Mouse (Mus musculus) adrenal gland, postnatal 25 days (tissue): Measurements from ENCODE around the gene Ampd2. TPM values are rescaled to one million over a fixed set of nuclear protein-coding genes. Genes with fewer than 3 reads are reported as not detected.
A peak's percentile ranks its signal among the peaks of the same experiment; 100 is the strongest.

Source experiments
- DNase-seq: peaks from one replicate; pipeline ENCODE4 v3.0.0; 2021; ENCODE audit warnings: mixed read lengths
- long read RNA-seq: library from polyadenylated mRNA; stranded (forward); transcript quantifications from one replicate; pipeline ENCODE4 v2.0.0, GENCODE M21; 2021
- total RNA-seq: library from RNA; stranded (reverse); gene quantifications from 2 replicates; pipeline ENCODE4 v1.2.3, GENCODE M21; 2021

Ampd2 gene
- 178 and 283 TPM in 2 replicates for total RNA-seq
- long read RNA-seq, transcript Ampd2-202 (19 exons, 3,586 nt), result major isoform, 11 of 113 reads
- long read RNA-seq, transcript Ampd2-203 (18 exons, 3,650 nt), result minor isoform, 6 of 113 reads
- long read RNA-seq, transcript Ampd2-201 (18 exons, 3,368 nt), result minor isoform, 7 of 113 reads
- long read RNA-seq, partial matches to known transcripts, result 50 of 113 reads
- long read RNA-seq, other reads (novel, unspliced or antisense), result 36 of 113 reads

DNA sequence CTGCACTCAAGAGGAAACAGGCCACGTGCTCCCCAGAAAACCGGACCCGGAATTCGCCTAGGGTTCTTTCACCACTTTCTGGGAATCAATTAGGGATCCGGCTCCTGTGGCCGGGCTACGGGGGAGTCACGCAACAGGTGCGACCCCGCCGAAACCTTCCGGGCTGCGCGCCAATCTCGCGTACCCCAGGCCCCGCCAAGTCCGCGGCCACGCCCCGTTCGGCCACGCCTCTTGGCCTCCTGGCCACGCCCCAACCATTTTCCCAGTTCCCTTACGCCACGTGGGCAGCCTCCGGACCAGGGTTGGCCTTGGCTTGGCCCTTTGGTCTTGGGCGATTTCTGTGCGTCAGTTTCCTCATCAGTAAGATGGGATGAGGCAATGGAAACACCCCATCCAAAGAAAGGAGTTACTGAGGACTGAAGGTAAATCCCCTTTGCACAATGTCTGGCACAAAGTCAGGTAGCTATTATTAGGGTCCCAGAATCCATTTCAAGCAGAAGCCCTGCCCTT, at the start of gene Ampd2:
Gene Ampd2 (minus strand): TSS at position 182 of the 510 bp plus-strand sequence.
- DNase-seq, result peak; percentile 95

DNA sequence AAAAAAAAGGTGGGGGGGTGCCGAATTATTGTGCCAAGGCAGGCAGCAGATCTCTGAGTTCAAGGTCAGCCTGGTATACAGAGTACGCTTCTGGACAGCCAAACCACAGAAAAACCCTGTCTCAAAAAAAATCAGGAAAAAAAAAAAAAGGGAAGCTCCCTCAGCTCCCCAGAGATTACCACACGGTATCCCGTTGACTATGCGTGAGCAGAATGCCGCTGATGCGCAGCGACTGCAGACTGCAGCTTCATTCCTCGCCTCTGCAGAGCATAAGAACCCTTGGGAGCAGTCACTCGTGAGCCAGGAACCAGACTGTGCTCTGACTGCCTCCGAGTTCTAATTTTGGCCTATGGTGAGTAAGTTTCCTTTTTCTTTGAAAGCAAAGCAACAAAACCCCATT, 48.2 kb upstream of the Ampd2 start:
- DNase-seq, result peak; percentile 31

GRCm38 (mm10) chr3:108132484-108132883, 46.0 kb upstream of the Ampd2 start:
- DNase-seq, result no peak

DNA sequence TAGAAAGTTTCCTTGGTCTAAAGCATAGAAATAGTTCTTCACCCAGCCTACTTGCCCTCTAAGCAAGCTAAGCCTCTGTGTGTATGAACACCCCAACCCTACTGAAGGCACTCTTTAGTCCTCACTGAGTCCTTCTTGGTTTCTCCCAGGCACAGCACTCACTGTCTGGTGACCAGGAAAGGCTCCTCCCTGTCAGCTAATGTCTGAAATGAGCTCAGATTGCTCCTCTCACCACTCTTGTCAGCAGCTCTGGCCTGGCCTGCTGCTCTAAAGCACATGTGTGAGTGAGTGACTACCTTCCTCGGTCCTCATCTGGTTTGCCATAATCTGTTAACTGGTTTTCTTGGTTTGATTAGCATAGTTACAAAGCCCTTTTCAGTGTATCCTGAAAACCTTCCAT, 45.4 kb upstream of the Ampd2 start:
- no peak for DNase-seq

DNA sequence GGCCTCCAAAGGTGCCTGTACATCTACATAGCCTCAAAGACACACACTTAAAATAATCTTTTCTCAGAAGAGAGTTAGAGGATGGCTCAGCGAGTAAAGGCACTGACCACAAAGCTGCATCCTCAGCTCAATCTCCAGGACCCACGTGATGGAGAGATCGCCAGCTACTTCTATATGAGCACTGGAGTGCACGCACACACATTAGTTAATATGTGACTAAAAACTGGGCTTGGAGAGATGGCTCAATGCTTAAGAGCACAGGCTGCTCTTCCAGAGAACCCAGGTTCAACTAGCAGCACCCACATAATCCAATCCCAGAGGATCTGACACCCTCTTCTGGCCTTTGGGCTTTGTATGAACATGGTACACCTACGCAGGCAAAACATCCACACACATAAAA, 44.8 kb upstream of the Ampd2 start:
- no peak for DNase-seq

- DNase-seq, result no peak
Measured at GRCm38 (mm10) chr3:108129804-108130203, 43.4 kb upstream of the Ampd2 start.

DNA sequence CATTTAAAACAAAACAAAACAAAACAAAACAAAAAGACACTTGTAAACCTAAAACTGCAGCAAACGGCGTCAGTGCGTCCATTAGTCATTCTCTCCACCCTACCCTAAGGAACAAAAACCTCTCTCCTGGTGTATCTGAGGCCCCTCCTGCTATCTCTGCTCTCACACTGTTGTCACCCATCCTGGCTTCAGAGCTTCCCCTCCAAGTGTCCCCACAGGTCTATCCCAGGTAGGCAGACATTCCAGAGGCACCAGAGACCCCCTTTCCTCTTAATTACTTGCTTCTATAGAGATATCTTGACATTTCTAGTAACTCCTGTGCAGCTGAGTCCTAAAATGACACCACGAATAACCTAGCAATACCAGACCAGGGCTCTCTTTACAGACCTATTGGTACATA, 42.9 kb upstream of the Ampd2 start:
- DNase-seq, result no peak

DNA sequence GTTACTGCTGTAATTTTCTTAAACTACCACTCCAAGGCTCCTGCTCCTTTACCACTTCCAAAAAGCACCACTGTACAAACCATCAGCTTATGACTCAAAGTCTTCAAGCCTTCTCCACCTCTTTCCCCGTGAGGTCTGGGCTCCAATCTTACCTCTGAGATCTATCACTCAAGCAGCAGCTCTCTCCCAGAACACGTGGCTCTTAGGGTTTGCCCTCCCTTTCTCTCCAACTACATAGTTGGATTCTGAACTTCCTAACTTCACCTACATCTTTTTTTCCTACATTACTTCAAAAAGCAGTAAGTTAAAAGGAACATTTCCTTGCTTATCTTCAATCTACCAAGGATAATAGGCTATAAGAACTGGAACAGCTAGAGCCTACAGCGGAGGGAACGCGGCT, 42.1 kb upstream of the Ampd2 start:
- DNase-seq, result no peak

- DNase-seq, result no peak
Measured at GRCm38 (mm10) chr3:108126327-108126726, 39.9 kb upstream of the Ampd2 start.

DNA sequence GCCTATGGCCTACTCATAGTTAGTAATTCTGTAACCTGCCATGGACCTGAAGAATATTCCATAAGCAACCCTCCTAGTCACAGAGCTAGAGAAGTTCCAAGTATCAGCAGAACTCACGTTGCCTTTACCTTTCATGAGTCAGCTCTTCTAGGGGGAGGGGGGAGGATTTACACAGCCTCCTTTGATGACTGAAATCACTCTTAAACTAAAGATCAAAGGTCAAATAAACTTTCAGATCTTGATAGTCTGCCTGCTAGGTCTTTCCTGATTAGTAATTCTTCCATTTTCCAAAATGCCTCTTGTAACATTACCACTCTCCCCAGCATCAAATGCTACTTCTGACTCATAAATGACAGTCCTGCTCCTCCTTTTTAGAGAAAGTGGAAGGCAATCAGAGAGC, 37.7 kb upstream of the Ampd2 start:
- DNase-seq, result no peak

GRCm38 (mm10) chr3:108123242-108123641, 36.8 kb upstream of the Ampd2 start:
- DNase-seq, result no peak

DNA sequence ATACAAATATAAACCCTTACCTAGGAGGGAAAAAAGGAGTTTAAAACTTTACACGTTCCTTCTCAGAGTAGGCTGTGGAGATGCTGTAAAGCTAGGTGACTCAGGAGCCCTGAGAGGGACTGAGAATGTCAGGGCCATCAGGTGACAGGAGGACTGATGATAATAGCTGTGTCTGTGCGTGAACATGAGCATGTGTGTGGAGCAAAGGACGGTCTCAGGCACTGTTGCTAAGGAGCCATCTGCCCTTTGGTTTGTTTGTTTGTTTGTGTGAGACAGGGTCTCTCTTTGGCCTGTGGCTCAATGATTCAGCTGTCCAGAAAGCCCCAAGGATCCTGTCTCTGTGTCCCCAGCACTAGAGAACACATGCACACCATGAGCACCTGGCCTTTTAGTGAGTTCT, 34.6 kb upstream of the Ampd2 start:
- DNase-seq, result no peak

GRCm38 (mm10) chr3:108117465-108117864, 31.0 kb upstream of the Ampd2 start:
- DNase-seq, result no peak

- DNase-seq, result no peak
Measured at GRCm38 (mm10) chr3:108113591-108114289, 27.3 kb upstream of the Ampd2 start.

- DNase-seq, result no peak
Measured at GRCm38 (mm10) chr3:108112666-108113065, 26.2 kb upstream of the Ampd2 start.

DNA sequence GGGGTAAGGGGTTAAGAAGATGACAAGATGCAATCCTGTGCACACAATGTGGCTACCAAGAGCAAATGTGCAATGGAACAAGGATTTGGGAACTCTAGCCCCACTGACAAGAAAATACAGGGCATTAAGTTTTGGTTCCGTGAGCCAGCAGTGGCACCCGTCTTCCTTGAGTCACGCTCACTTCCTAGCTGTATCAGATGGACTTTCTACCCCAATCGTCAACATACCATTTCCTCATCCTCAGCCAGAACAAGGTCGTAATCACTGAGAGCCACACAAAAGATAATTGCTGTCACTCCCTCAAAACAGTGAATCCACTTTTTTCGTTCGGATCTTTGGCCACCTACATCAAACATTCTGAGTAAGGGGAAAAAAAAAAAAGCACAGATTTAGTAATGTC, 25.8 kb upstream of the Ampd2 start:
- DNase-seq, result no peak

- no peak for DNase-seq
Measured at GRCm38 (mm10) chr3:108111320-108111719, 24.9 kb upstream of the Ampd2 start.

- DNase-seq, result no peak
Measured at GRCm38 (mm10) chr3:108105281-108105680, 18.8 kb upstream of the Ampd2 start.

- DNase-seq, result no peak
Measured at GRCm38 (mm10) chr3:108102075-108102474, 15.6 kb upstream of the Ampd2 start.

DNA sequence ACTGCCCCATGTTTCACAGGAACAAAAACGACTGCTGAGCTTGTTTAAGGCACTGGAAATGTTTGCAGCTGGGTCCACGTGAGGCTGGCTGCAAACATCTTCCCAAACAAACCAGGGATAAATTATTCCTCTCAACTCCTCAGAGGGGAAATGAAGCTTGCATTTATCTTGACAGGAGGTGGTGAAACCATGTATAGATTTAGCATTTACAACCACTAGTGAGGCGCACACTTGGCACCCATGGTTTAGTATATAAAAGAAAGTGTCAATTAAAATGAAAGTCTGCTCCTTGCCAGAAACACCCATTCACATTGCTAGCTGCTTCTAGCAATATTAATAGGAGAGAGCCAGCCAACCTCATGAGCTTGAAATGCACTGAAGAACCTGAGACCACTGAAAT, 15.1 kb upstream of the Ampd2 start:
- DNase-seq, result no peak

DNA sequence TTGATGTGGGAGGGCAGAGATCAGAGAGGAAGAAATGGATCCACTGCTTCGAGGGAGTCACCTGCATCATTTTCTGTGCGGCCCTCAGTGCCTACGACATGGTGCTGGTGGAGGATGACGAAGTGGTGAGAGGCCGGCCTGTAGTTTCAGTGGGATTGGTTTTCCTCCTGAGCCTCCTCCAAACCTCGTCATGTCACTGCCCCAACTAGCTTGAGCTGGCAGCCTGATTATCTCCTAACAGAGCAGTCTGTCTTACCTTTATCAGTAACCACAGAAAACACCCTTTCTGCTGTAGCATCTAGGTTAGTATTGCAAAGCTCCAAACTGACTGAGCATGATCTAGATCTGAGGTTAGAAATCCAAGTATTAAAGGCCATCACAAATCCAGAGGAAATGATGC, 11.9 kb upstream of the Ampd2 start:
- DNase-seq, result no peak

GRCm38 (mm10) chr3:108097656-108098055, 11.2 kb upstream of the Ampd2 start:
- no peak for DNase-seq

GRCm38 (mm10) chr3:108096726-108097125, 10.3 kb upstream of the Ampd2 start:
- no peak for DNase-seq

DNA sequence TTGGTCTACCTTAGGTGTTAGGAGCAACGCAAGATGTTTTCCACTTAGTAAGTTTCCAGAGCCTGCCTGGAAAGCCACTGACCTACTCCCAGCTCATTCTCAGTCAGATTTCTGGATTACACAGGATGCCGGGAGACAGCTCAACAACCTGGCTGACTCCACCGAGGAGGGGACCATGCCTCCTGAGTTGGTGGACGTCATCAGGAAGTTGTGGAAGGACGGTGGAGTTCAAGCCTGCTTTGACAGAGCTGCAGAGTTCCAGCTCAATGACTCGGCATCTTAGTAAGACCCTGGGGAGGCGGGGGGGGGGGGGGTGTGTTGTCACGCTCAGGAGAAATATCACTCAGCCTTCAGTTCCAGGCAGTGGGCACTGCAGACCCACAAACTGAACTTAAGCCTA, 9.8 kb upstream of the Ampd2 start:
- DNase-seq, result no peak
